Mouse (Mus musculus): ENCODE results near the gene Chmp4b.

- TF ChIP-seq CTCF (IDR thresholded peaks at IDR 0.05; ENCODE audit: low read depth) (no peak), EP300 (IDR thresholded peaks at IDR 0.05; ENCODE audit: low read depth) (no peak)
Measured at GRCm38 (mm10) chr2:154686819-154687218, 35.3 kb downstream of the Chmp4b start.

All from heart, postnatal 0 days (tissue).